Mouse (Mus musculus): Measurements from ENCODE around the gene Krtap5-3. TPM values are rescaled to one million over a fixed set of nuclear protein-coding genes. Genes with fewer than 3 reads are reported as not detected.

Krtap5-3 gene
- not detected for polyA plus RNA-seq (2017; shearing (Covaris generic))

DNA sequence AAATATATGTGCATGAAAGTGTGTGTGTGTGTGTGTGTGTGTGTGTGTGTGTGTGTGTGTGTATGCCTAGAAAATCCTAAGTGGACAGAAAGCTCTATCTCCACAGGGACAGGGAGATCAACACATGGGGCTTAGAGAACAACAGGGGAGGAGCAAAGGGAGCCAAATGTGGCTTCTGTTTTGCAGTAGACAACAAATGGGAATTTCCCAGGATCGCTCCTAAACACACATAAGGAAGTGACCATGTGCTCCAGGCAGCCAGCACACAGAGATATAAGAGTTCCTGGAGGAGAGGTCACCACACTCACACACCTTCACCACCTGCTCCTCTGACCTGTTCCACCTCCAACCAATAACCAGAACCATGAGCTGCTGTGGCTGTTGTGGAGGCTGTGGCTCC lies at the start of gene Krtap5-3:
Krtap5-3 (plus strand) TSS at position 301 of the 400 bp plus-strand sequence.

GRCm38 (mm10) chr7:142157013-142157412 lies 44.2 kb upstream of the Krtap5-3 start, which contains the start of gene Gm29735:
Gene Gm29735 (minus strand): TSS chr7:142157113.

GRCm38 (mm10) chr7:142165639-142166038 lies 35.5 kb upstream of the Krtap5-3 start, which contains the start of gene Gm4553:
Gene Gm4553 (minus strand): TSS chr7:142165739.

DNA sequence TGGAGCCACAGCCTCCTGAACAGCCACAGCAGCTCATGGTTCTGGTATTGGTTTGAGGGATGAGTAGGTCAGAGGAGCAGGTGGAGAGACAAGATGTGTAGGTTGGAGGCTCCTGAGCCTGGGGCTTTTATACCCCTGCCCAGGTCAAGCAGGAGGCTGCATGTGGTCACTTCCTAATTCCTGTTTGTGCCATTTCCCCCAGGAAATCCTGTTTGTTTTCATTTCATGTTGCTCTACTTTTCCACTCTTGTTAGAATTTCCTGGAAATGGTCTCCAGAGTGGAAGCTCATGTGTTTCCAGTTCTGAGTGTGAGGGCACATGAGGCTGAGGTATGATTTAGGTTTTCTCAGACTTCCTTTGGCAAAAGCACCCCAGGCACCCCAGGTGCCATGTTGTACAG lies 25.3 kb upstream of the Krtap5-3 start, which contains the start of gene Krtap5-2:
Krtap5-2 (minus strand) TSS at position 101 of the 400 bp plus-strand sequence.

DNA sequence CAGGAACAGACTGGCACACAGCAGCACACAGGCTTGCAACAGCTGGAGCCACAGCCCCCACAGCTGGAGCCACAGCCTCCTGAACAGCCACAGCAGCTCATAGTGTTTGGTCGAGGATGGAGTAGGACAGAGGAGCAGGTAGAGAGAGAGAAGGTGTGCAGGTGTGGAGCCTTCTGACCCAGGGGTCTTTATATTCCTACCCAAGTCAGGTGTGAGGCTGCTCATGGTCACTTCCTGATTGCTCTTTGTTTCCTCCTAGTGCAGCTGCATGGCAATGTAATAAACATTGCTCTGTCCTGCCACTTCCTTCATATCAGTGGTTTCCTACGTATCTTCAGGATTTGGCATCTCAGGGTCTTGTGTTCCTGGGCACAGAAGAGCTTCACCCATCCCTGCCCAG lies 10.9 kb upstream of the Krtap5-3 start, which contains the start of gene Gm10153:
Gm10153 (minus strand) TSS at position 101 of the 400 bp plus-strand sequence.

GRCm38 (mm10) chr7:142211559-142211958 lies 10.4 kb downstream of the Krtap5-3 start, which contains the start of gene Gm7579:
Gene Gm7579 (plus strand): TSS chr7:142211859.

GRCm38 (mm10) chr7:142229871-142230270 lies 28.7 kb downstream of the Krtap5-3 start, which contains the start of gene Krtap5-5:
Gene Krtap5-5 (minus strand): TSS chr7:142229971.

DNA sequence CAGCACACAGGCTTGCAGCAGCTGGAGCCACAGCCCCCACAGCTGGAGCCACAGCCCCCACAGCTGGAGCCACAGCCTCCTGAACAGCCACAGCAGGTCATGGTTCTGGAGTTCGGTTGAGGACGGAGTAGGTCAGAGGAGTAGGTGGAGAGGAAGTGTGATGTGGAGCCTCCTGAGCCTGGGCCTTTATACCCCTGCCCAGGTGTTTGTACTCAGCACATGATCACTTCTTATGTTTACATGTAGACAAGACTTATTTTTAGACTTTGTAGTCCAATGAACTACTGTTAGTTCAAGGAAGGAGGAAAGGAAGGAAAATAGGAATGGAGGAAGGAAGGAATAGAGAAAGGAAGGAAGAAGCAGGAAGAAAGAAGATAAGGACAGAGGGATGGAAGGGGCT lies 39.8 kb downstream of the Krtap5-3 start, which contains the start of gene Gm40460:
Gm40460 (minus strand) TSS at position 101 of the 400 bp plus-strand sequence.

Other genes with a start within 250 kb of the Krtap5-3 start
- 154 TPM for gene Mob2, start 140.3 kb upstream of the Krtap5-3 start, polyA plus RNA-seq (2017; shearing (Covaris generic))
- gene Dusp8, start 105.5 kb upstream of the Krtap5-3 start, polyA plus RNA-seq (2017; shearing (Covaris generic)) = 5.1 TPM
- not detected for gene Gm45618, start 80.6 kb upstream of the Krtap5-3 start, polyA plus RNA-seq (2017; shearing (Covaris generic))
- not detected for gene Gm39115, start 65.3 kb upstream of the Krtap5-3 start, polyA plus RNA-seq (2017; shearing (Covaris generic))
- not detected for gene Gm45337, start 56.8 kb upstream of the Krtap5-3 start, polyA plus RNA-seq (2017; shearing (Covaris generic))
- gene Gm29735, start 44.3 kb upstream of the Krtap5-3 start, polyA plus RNA-seq (2017; shearing (Covaris generic)) = not detected
- gene Gm4553, start 35.6 kb upstream of the Krtap5-3 start, polyA plus RNA-seq (2017; shearing (Covaris generic)) = not detected
- not detected for gene Krtap5-2, start 25.4 kb upstream of the Krtap5-3 start, polyA plus RNA-seq (2017; shearing (Covaris generic))
- not detected for gene Gm10153, start 11.0 kb upstream of the Krtap5-3 start, polyA plus RNA-seq (2017; shearing (Covaris generic))
- gene Gm7579, start 10.5 kb downstream of the Krtap5-3 start, polyA plus RNA-seq (2017; shearing (Covaris generic)) = not detected
- not detected for gene Krtap5-5, start 28.6 kb downstream of the Krtap5-3 start, polyA plus RNA-seq (2017; shearing (Covaris generic))
- not detected for gene Gm40460, start 39.7 kb downstream of the Krtap5-3 start, polyA plus RNA-seq (2017; shearing (Covaris generic))
- not detected for gene Gm2431, start 57.0 kb downstream of the Krtap5-3 start, polyA plus RNA-seq (2017; shearing (Covaris generic))
- not detected for gene Gm4559, start 73.0 kb downstream of the Krtap5-3 start, polyA plus RNA-seq (2017; shearing (Covaris generic))
- gene Krtap5-1, start 95.8 kb downstream of the Krtap5-3 start, polyA plus RNA-seq (2017; shearing (Covaris generic)) = not detected
- gene Krtap5-4, start 102.2 kb downstream of the Krtap5-3 start, polyA plus RNA-seq (2017; shearing (Covaris generic)) = not detected
- gene Ifitm10, start 172.4 kb downstream of the Krtap5-3 start, polyA plus RNA-seq (2017; shearing (Covaris generic)) = 3.5 TPM
- gene Gm49369, start 181.3 kb downstream of the Krtap5-3 start, polyA plus RNA-seq (2017; shearing (Covaris generic)) = 4.7 TPM
- 251 TPM for gene Ctsd, start 186.7 kb downstream of the Krtap5-3 start, polyA plus RNA-seq (2017; shearing (Covaris generic))
- gene Syt8, start 233.5 kb downstream of the Krtap5-3 start, polyA plus RNA-seq (2017; shearing (Covaris generic)) = not detected
- gene Tnni2, start 240.4 kb downstream of the Krtap5-3 start, polyA plus RNA-seq (2017; shearing (Covaris generic)) = not detected

Measured in naive thymus-derived CD4-positive, alpha-beta T cell, adult 5 months (primary cell).